Mouse (Mus musculus) inflammation-experienced regulatory T-cells, adult 6 months (primary cell): Measurements from ENCODE around the gene Tmem235. TPM values are rescaled to one million over a fixed set of nuclear protein-coding genes. Genes with fewer than 3 reads are reported as not detected.
"Not testable (repeated sequence)": the region's sequence is repeated elsewhere in the genome, so short reads cannot be mapped to it uniquely, and the experiment has no call there.

Experiments
- ATAC-seq: one replicate; pipeline ENCODE4 v1.8.0; 2017
- polyA plus RNA-seq, 3 experiments: library from polyadenylated mRNA; unstranded; fragments of 100-300 nt; shearing (Covaris generic); gene quantifications; one replicate each; pipeline ENCODE4 v1.2.1; 2017

Tmem235 gene
- not detected for polyA plus RNA-seq

GRCm38 (mm10) chr11:117860601-117861000 is at the start of gene Tmem235:
Tmem235 (plus strand) TSS chr11:117860752.
- no peak for ATAC-seq

GRCm38 (mm10) chr11:117813867-117814266 is 46.7 kb upstream of the Tmem235 start:
- no peak for ATAC-seq

- no peak for ATAC-seq
Observed at GRCm38 (mm10) chr11:117814704-117815366, 45.7 kb upstream of the Tmem235 start.

GRCm38 (mm10) chr11:117815850-117816249 is 44.7 kb upstream of the Tmem235 start:
- ATAC-seq = not testable (repeated sequence)

- peak; percentile 48 for ATAC-seq
Observed at GRCm38 (mm10) chr11:117816389-117816996, 44.1 kb upstream of the Tmem235 start.

GRCm38 (mm10) chr11:117819095-117819494 is 41.5 kb upstream of the Tmem235 start:
- ATAC-seq = no peak

GRCm38 (mm10) chr11:117820173-117820572 is 40.4 kb upstream of the Tmem235 start:
- no peak for ATAC-seq

- no peak for ATAC-seq
Observed at GRCm38 (mm10) chr11:117821868-117822267, 38.7 kb upstream of the Tmem235 start.

- ATAC-seq = no peak
Observed at GRCm38 (mm10) chr11:117822728-117823241, 37.8 kb upstream of the Tmem235 start.

GRCm38 (mm10) chr11:117823411-117823810 is 37.1 kb upstream of the Tmem235 start:
- ATAC-seq = no peak

GRCm38 (mm10) chr11:117824060-117824969 is 36.2 kb upstream of the Tmem235 start:
- ATAC-seq = no peak

GRCm38 (mm10) chr11:117825333-117826101 is 35.0 kb upstream of the Tmem235 start, which contains the start of the genes Afmid and Tk1:
Afmid (plus strand) TSS chr11:117825924.
Tk1 (minus strand) TSS chr11:117826092.
- peak; percentile 38 for ATAC-seq

- ATAC-seq = no peak
Observed at GRCm38 (mm10) chr11:117826164-117826563, 34.4 kb upstream of the Tmem235 start.

- ATAC-seq = no peak
Observed at GRCm38 (mm10) chr11:117826916-117827315, 33.6 kb upstream of the Tmem235 start.

- no peak for ATAC-seq
Observed at GRCm38 (mm10) chr11:117827386-117827785, 33.2 kb upstream of the Tmem235 start.

GRCm38 (mm10) chr11:117828149-117828887 is 32.2 kb upstream of the Tmem235 start:
- peak; percentile 49 for ATAC-seq

GRCm38 (mm10) chr11:117828888-117829604 is 31.5 kb upstream of the Tmem235 start:
- ATAC-seq = no peak

- ATAC-seq = no peak
Observed at GRCm38 (mm10) chr11:117829671-117830215, 30.8 kb upstream of the Tmem235 start.

- no peak for ATAC-seq
Observed at GRCm38 (mm10) chr11:117830401-117830800, 30.2 kb upstream of the Tmem235 start.
